Mouse (Mus musculus): ENCODE data around the gene Sft2d2.

The Sft2d2 gene

GRCm38 (mm10) chr1:165190571-165191273 lies 3.5 kb downstream of the Sft2d2 start:
- DNase-seq (ENCODE audit: low spot score in 2 of 2), result no peak

- DNase-seq (ENCODE audit: low spot score in 2 of 2), result no peak
Measured at GRCm38 (mm10) chr1:165190068-165190467, 4.2 kb downstream of the Sft2d2 start.

DNA sequence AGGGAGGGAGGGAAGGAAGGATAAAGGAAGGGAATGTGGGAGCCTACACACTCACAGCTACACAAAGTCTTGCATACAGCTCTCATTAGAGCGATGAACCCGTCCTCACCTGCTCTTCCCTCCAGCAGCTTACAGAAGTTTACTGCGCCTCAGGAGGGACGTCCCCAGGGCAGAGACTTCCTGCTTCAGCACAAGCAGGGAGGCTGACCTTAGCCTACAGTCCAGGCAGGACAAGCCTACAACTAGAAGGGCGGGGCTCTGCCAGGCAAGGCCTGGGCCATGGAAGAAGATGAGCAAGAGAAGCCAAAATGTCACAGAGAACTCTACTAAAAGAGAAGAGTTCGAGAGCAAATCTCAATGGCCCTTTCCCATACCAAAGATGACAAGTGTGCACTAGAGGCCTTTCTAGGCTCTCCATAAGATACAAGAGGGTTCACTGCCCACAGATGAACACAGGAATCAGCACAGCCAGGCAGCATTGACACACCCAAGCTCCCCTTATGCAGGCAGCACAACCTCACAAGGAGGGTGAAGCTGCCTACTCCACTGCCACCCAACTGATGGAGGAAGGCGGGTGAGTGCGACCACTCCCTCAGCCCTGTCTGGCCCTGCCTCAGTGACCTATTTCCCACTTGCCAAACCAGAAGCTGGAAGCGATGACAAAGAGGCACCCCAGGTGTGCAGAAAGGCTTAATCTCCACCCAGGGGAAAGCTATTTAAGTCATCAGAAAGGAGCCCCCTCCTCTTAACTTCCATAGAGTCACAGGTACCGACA lies 5.2 kb downstream of the Sft2d2 start:
- no peak for DNase-seq (ENCODE audit: low spot score in 2 of 2)

DNA sequence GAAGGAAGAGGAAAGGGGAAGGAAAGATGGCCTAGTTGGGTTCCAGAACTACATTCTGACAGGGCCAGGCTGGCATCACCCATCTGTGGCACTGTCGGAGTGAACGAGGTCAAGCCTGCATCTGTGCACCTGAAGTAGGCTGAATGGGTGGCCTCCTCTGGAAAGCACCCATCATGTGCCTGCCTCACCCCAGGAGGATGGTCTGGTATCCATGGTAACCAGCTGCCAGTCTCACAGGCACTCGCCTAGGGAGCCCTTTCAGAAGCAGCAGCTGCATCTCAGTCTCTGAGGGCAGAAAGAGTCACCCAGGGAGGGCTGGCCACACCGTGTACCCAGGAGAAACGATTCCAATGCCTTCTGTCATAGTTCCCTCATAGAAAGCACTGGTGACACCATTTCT lies 6.9 kb downstream of the Sft2d2 start:
- DNase-seq (ENCODE audit: low spot score in 2 of 2), result no peak

DNA sequence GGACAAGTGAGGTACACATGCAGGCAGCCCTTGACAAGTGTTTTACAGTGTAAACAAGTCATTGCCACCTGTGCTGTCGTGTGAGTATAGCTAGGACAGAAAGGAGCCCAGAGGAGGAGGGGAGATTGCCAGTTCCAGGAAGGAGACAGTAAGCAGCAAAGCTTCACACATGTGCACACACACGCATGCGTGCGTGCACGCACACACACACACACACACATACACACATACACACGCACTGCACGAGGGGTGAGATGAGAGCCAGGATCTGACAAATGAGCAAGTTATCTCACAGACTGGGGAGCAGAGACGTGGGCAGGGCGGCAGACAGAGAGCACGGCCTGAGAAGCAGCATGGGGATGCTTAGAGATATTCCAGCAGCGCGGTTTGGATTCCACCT lies 7.7 kb downstream of the Sft2d2 start:
- no peak for DNase-seq (ENCODE audit: low spot score in 2 of 2)

GRCm38 (mm10) chr1:165185116-165185515 lies 9.1 kb downstream of the Sft2d2 start:
- DNase-seq (ENCODE audit: low spot score in 2 of 2), result no peak

GRCm38 (mm10) chr1:165184178-165184577 lies 10.1 kb downstream of the Sft2d2 start:
- DNase-seq (ENCODE audit: low spot score in 2 of 2), result no peak

- no peak for DNase-seq (ENCODE audit: low spot score in 2 of 2)
Measured at GRCm38 (mm10) chr1:165183400-165183799, 10.8 kb downstream of the Sft2d2 start.

GRCm38 (mm10) chr1:165179321-165179720 lies 14.9 kb downstream of the Sft2d2 start:
- no peak for DNase-seq (ENCODE audit: low spot score in 2 of 2)

DNA sequence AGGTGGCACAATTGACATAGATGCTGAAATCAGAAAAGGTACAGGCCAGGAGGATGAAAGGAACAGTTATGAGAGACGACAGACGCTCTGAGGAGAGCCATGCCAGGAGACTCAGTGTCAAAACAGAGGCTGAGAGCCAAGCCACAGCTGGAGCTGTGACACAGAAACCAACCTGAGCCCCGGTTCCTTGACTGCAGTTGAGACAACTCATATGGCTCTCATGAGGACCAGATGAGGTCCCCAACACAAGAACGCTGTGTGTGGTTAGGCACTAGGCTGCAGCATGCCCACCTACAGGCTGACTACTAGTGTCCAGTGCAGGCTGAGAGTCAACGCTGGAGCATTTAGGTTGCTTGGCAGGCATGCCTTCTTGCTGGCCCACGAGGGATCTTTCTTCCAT lies 16.2 kb downstream of the Sft2d2 start:
- no peak for DNase-seq (ENCODE audit: low spot score in 2 of 2)

DNA sequence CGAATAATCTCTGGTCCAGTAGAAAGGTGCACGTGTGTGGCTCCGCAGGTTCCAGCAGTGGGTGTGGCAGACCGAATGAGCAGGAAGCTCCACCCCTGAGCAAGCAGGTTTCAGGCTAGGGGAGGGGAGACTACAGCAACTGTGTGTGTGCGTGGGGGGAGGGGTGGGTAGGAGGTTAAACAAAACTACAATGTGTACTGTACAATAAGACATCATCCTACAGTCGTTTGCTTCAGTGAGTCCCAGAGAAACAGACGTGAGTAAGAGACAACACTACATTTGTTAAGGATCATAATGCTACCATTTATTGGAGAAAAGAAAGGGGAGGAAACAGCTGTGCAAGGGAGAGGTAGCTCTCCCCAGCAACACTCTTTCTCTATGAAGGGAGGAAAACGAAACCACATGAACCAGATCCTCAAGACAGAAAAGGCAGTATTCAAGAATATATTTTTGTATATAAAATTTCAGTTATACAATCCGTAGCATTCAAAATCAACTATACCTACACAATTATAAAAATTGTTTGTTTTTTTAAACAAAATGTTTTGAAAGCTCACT lies 20.1 kb downstream of the Sft2d2 start:
- DNase-seq (ENCODE audit: low spot score in 2 of 2), result no peak

DNA sequence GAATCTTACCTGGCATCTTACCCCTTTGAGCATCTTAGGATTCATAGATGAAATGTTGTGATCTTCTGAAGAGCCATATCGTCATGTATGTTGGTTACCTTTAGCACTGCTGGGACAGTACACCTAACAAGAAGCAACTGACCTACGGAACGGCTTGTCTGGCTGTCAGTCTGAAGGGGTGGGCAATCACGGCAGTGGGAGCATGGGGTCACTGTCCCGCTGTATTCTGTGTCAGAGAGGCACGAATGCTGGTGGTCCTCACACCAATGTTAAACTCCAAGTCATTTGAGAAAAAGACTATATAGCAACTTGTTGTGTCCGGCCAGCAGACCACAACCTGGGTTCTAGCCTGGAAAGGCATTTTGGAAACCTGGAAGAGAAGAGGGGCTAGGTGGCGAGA lies 23.0 kb downstream of the Sft2d2 start:
- no peak for DNase-seq (ENCODE audit: low spot score in 2 of 2)

DNA sequence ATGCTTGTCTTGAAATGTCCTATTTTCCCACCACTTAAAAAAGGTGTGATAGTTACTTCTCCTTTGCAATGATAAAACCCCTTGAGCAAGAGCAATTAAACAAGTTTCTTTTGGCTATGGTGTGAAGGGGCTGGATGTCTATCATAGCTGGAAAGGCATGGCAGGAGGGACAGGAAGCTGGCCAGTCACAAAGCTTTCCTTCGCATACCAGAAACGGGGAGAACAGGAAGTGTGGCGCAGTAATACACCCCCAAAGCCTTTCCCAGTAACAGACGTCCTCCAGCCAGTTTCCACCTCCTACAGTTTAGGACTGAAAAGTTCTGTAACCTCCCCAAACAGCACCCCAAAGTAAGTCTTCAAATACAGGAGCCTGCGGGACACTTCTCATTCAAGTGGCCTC lies 24.1 kb downstream of the Sft2d2 start:
- DNase-seq (ENCODE audit: low spot score in 2 of 2), result no peak

DNA sequence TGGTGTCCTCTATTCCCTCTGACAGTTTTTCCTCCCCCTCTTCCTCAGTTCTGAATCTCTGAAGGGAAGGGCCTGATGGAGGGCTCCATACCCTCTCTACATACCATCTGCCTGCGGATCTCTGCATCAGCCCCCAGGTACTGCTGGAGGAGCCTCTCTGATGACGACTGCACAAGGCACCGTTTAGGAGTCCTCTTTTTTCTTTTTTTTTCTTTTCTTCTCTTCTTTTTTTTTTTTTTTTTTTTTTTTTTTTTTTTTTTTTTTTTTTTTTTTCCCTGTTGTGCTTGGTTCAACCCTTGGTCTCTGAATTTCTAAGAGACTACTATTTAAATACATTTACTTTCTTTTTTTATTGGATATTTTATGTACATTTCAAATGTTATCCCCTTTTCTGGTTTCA lies 24.8 kb downstream of the Sft2d2 start:
- DNase-seq (ENCODE audit: low spot score in 2 of 2), result no peak

- DNase-seq (ENCODE audit: low spot score in 2 of 2), result no peak
Measured at GRCm38 (mm10) chr1:165164920-165165319, 29.3 kb downstream of the Sft2d2 start.

GRCm38 (mm10) chr1:165160723-165161405 lies 33.4 kb downstream of the Sft2d2 start, which contains the start of gene Tbx19:
Gene Tbx19 (minus strand): TSS chr1:165160773.
- DNase-seq (ENCODE audit: low spot score in 2 of 2), result no peak

- DNase-seq (ENCODE audit: low spot score in 2 of 2), result no peak
Measured at GRCm38 (mm10) chr1:165158841-165159240, 35.4 kb downstream of the Sft2d2 start.

GRCm38 (mm10) chr1:165154162-165154561 lies 40.1 kb downstream of the Sft2d2 start:
- DNase-seq (ENCODE audit: low spot score in 2 of 2), result no peak

DNA sequence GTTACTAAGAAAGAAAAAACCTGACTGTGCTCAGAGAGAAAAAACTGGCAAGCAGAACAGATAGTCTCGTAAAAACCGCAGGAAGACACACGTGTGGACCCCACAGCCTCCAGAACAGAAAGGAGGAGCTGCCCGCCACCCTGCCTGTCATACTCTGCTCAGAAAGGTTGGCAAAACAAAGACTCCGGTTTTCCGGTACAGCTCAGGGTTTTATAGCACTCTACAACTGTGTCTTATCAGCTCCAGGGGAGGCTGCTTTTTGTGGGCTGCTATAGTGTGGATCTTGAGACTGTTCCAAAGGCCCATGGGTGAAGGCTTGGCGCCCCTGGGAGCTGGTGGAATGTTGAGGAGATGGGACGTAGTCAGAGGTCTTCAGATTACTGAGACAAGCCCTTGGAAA lies 43.0 kb downstream of the Sft2d2 start:
- no peak for DNase-seq (ENCODE audit: low spot score in 2 of 2)

DNA sequence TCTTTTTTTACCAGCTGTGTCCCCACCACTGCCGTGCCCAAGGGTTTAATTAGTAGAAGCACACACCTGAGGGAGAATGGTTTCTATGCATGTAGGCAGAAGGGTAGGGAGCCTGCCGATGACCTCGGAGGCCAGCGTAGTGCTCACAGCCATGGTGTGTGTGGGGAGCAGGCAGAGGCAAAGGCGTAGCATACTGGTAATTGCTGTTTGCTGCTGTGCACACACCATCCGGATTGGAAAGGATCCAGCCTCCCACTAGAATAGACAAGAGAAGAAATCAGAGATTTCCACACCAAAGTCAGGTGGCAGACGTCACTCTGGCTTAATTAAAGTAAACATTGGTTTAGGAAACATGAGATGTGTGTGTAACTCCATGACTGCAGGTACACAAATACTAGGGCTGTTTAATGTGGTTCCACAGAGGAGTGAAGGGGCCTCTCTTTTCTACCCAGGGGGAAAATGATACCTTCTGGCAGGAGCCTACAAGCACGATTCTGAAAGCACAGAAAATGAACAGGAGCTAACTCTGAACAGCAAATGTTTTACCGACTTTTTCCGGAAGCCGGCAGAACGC lies 51.8 kb downstream of the Sft2d2 start:
- no peak for DNase-seq (ENCODE audit: low spot score in 2 of 2)

DNA sequence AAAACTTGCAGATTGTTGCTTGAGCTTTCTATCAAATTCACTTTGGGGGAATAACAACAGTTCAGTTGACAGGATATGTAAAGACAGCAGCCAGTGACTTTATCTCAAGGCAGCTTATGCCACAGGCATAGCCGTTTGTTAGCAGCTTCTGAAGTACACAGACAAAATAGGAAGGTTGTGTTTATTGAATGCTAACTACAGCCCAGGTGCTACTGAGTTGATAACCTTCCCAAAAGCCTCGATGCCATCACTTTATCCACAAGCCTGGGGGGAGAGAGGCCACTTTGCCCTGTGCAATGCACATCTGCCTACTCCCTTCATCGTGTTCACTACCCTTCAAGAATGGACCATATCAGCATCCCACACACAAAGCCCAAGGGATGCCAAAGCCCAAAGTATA lies 54.0 kb downstream of the Sft2d2 start:
- no peak for DNase-seq (ENCODE audit: low spot score in 2 of 2)

- DNase-seq (ENCODE audit: low spot score in 2 of 2), result no peak
Measured at GRCm38 (mm10) chr1:165133858-165134257, 60.4 kb downstream of the Sft2d2 start.
